In genomic region chr11:44727376-44727775, GRCm38 (mm10) we compare ENCODE assay signal across 30 mouse cellular contexts.
DNase-seq lines count a peak whose midpoint lies in the region; ATAC-seq and TF ChIP-seq lines count a peak whose summit lies in the region.
"Had no signal": no experiment of that assay in that cellular context is flagged by ENCODE, and none has a peak within 500 bp of the region (broad histone marks: within the 10 kb centered on the region; RNA-seq: fewer than 3 reads in every experiment).

No protein-coding gene starts in this region.

- TF ChIP-seq POLR2A in limb, embryonic 14.5 days (IDR thresholded peaks at IDR 0.05; ENCODE audit: borderline replicate concordance, extremely low read depth, insufficient read depth, insufficient read length) = no peak

- H3K4me2 ChIP-seq in limb, embryonic 14.5 days (replicated peaks; ENCODE audit: low read depth, low read length, severe bottlenecking) = no peak overlapping the region
- no peak overlapping the region for H3K4me2 ChIP-seq in embryonic facial prominence, embryonic 14.5 days (ENCODE audit: low read depth, low read length)
- H3K4me2 ChIP-seq: embryonic facial prominence, embryonic 15.5 days; heart, embryonic 12.5 days; heart, embryonic 15.5 days; hindbrain, embryonic 13.5 days; intestine, embryonic 15.5 days had no signal

- H3K36me3 ChIP-seq in limb, embryonic 14.5 days (ENCODE audit: control insufficient read depth, insufficient read depth, low read length) = no peaks in the 10 kb centered on the region
- H3K36me3 ChIP-seq in limb, embryonic 10.5 days = no peaks in the 10 kb centered on the region
- no peaks in the 10 kb centered on the region for H3K36me3 ChIP-seq in embryonic facial prominence, embryonic 14.5 days (ENCODE audit: control insufficient read depth, insufficient read depth, low read length)
- H3K36me3 ChIP-seq: embryonic facial prominence, embryonic 15.5 days; G1E; heart, embryonic 12.5 days; heart, embryonic 15.5 days; hindbrain, embryonic 10.5 days; hindbrain, embryonic 13.5 days; intestine, embryonic 15.5 days had no signal

- H3K27ac ChIP-seq in limb, embryonic 14.5 days (replicated peaks; ENCODE audit: low read depth, low read length) = no peak overlapping the region
- H3K27ac ChIP-seq in limb, embryonic 10.5 days = no peak overlapping the region
- no peak overlapping the region for H3K27ac ChIP-seq in embryonic facial prominence, embryonic 14.5 days (replicated peaks; ENCODE audit: low read depth, low read length)
- H3K27ac ChIP-seq: embryonic facial prominence, embryonic 15.5 days; heart, embryonic 15.5 days; hindbrain, embryonic 10.5 days; hindbrain, embryonic 13.5 days; intestine, embryonic 15.5 days had no signal

- 21% methylated on average over 3 of the region's 3 CpGs for WGBS in limb, embryonic 14.5 days
- 15% methylated on average over 3 of the region's 3 CpGs for WGBS in limb, embryonic 10.5 days
- 27% methylated on average over 3 of the region's 3 CpGs for whole genome bisulfite sequencing in embryonic facial prominence, embryonic 14.5 days

- peaks cover 24% of the 10 kb centered on the region for H3K4me1 ChIP-seq in limb, embryonic 14.5 days (ENCODE audit: control insufficient read depth, insufficient read depth, low read length)
- H3K4me1 ChIP-seq in limb, embryonic 10.5 days = peaks cover 39% of the 10 kb centered on the region
- H3K4me1 ChIP-seq in embryonic facial prominence, embryonic 14.5 days (ENCODE audit: control insufficient read depth, insufficient read depth, low read length) = peaks cover 5% of the 10 kb centered on the region; the same call in 1 of the 2 replicates
- H3K4me1 ChIP-seq: hindbrain, embryonic 13.5 days; intestine, embryonic 15.5 days had no signal

- DNase-seq in embryo, embryonic 10 days (ENCODE audit: low spot score) = peak; percentile 41
- DNase-seq in embryo, embryonic 9.5 days (ENCODE audit: extremely low spot score) = no peak
- DNase-seq in limb, embryonic 14.5 days (ENCODE audit: low spot score) = peak; percentile 30
- DNase-seq in limb, embryonic 10.5 days (ENCODE audit: low spot score) = no peak
- peak; percentile 52 for DNase-seq in NIH3T3 (ENCODE audit: low read depth)
- DNase-seq in embryonic facial prominence, embryonic 14.5 days (ENCODE audit: low spot score) = peak; percentile 77
- no peak for DNase-seq in urinary bladder, postnatal 4 days (ENCODE audit: low spot score in 2 of 2)
- DNase-seq: adrenal gland, adult 8-10 months; adrenal gland, postnatal 25 days; B cell, adult 2 months; cerebellum, adult 11-12 months; cerebellum, adult 9-10 months; cerebellum, postnatal 14 days; gastrocnemius, postnatal 14 days; heart, adult 18-20 months; heart, postnatal 10 days; heart, postnatal 36 days; kidney, adult 11 months had no signal

- H3K27me3 ChIP-seq in limb, embryonic 14.5 days (ENCODE audit: control insufficient read depth, insufficient read depth, low read length) = no peaks in the 10 kb centered on the region
- no peaks in the 10 kb centered on the region for H3K27me3 ChIP-seq in limb, embryonic 10.5 days (ENCODE audit: low read depth, poor library complexity, severe bottlenecking)
- H3K27me3 ChIP-seq in embryonic facial prominence, embryonic 14.5 days (replicated peaks; ENCODE audit: control insufficient read depth, insufficient read depth, low read length) = no peaks in the 10 kb centered on the region
- H3K27me3 ChIP-seq: CH12.LX; embryonic facial prominence, embryonic 15.5 days; heart, embryonic 12.5 days; heart, embryonic 15.5 days; hindbrain, embryonic 13.5 days; intestine, embryonic 15.5 days had no signal

- no peak for ATAC-seq in limb, embryonic 14.5 days (ENCODE audit: low FRiP score, low read depth)
- ATAC-seq in embryonic facial prominence, embryonic 14.5 days (ENCODE audit: low read depth) = no peak
- no peak for ATAC-seq in megakaryocyte-erythroid progenitor cell, adult 5-6 weeks (replicated peaks; ENCODE audit: low FRiP score, low TSS enrichment, poor library complexity, severe bottlenecking)
- ATAC-seq: activated CD4-positive, CD25-positive, alpha-beta regulatory T cell, adult 4 months; forebrain, embryonic 14.5 days; hindbrain, embryonic 16.5 days; intestine, embryonic 15.5 days had no signal

- no peak overlapping the region for H3K9ac ChIP-seq in limb, embryonic 14.5 days (ENCODE audit: low read depth, low read length, severe bottlenecking)
- no peak overlapping the region for H3K9ac ChIP-seq in embryonic facial prominence, embryonic 14.5 days (ENCODE audit: low read depth, low read length)
- H3K9ac ChIP-seq: embryonic facial prominence, embryonic 15.5 days; heart, embryonic 12.5 days; heart, embryonic 15.5 days; hindbrain, embryonic 13.5 days; intestine, embryonic 15.5 days had no signal

- H3K9me3 ChIP-seq in limb, embryonic 14.5 days (ENCODE audit: control insufficient read depth, low read length) = no peaks in the 10 kb centered on the region
- H3K9me3 ChIP-seq in limb, embryonic 10.5 days (replicated peaks) = no peaks in the 10 kb centered on the region
- H3K9me3 ChIP-seq in embryonic facial prominence, embryonic 14.5 days (ENCODE audit: control insufficient read depth, low read length) = no peaks in the 10 kb centered on the region
- H3K9me3 ChIP-seq: embryonic facial prominence, embryonic 15.5 days; G1E; heart, embryonic 12.5 days; heart, embryonic 15.5 days; hindbrain, embryonic 10.5 days; hindbrain, embryonic 13.5 days; intestine, embryonic 15.5 days had no signal

- H3K4me3 ChIP-seq in limb, embryonic 14.5 days (replicated peaks; ENCODE audit: low read length) = no peak overlapping the region
- H3K4me3 ChIP-seq in limb, embryonic 10.5 days = no peak overlapping the region
- H3K4me3 ChIP-seq in embryonic facial prominence, embryonic 14.5 days (ENCODE audit: low read depth, low read length) = no peak overlapping the region
- H3K4me3 ChIP-seq: embryonic facial prominence, embryonic 15.5 days; heart, embryonic 12.5 days; heart, embryonic 15.5 days; hindbrain, embryonic 10.5 days; hindbrain, embryonic 13.5 days; intestine, embryonic 15.5 days had no signal

Comparison
In these comparisons a context has a peak if more than half of its experiments do, and no peak if none do; other contexts are left out.
1. DNase-seq: peak in embryo, embryonic 10 days (single experiment), limb, embryonic 14.5 days (single experiment), NIH3T3 (single experiment) and embryonic facial prominence, embryonic 14.5 days (single experiment); none in embryo, embryonic 9.5 days (single experiment), limb, embryonic 10.5 days (single experiment) and urinary bladder, postnatal 4 days (0 of 2).